Mouse (Mus musculus) heart, embryonic 11.5 days (tissue): Measurements from ENCODE around the gene Nop58. TPM values are rescaled to one million over a fixed set of nuclear protein-coding genes. Genes with fewer than 3 reads are reported as not detected.
"Not testable (repeated sequence)": the region's sequence is repeated elsewhere in the genome, so short reads cannot be mapped to it uniquely, and the experiment has no call there.

ENCODE experiments used
- ATAC-seq: fragments of 200-750 bp; cut with Nextera tagmentation; replicated peaks from 2 replicates; pipeline ENCODE4 v1.8.0; 2017; ENCODE audit warnings: moderate library complexity; ENCODE audit not compliant: insufficient number of reproducible peaks, low FRiP score, low TSS enrichment
- H3K27ac ChIP-seq: fragments of 300-500 bp; sonication (generic); 2 replicates; pipeline ENCODE4 v1.5.1; 2014; ENCODE audit warnings: mild to moderate bottlenecking, low read depth, low read length
- H3K27me3 ChIP-seq: fragments of 300-500 bp; sonication (generic); 2 replicates; pipeline ENCODE4 v1.6.1; 2014; ENCODE audit warnings: mild to moderate bottlenecking, low read length, mixed read lengths; ENCODE audit not compliant: control insufficient read depth, insufficient read depth
- H3K36me3 ChIP-seq: fragments of 300-500 bp; sonication (generic); 2 replicates; pipeline ENCODE4 v1.6.1; 2014; ENCODE audit warnings: mild to moderate bottlenecking, low read length, moderate library complexity, mixed read lengths; ENCODE audit not compliant: control insufficient read depth, insufficient read depth
- H3K4me1 ChIP-seq: fragments of 300-500 bp; sonication (generic); 2 replicates; pipeline ENCODE4 v1.6.1; 2014; ENCODE audit warnings: low read length; ENCODE audit not compliant: control insufficient read depth, insufficient read depth
- H3K4me2 ChIP-seq: fragments of 300-500 bp; sonication (generic); 2 replicates; pipeline ENCODE4 v1.6.1; 2014; ENCODE audit warnings: mild to moderate bottlenecking, moderate library complexity
- H3K4me3 ChIP-seq: fragments of 300-500 bp; sonication (generic); 2 replicates; pipeline ENCODE4 v1.5.1; 2014; ENCODE audit warnings: low read depth, low read length
- H3K9ac ChIP-seq: fragments of 300-500 bp; sonication (generic); 2 replicates; pipeline ENCODE4 v1.6.1; 2014; ENCODE audit warnings: mild to moderate bottlenecking, low read depth, low read length, moderate library complexity
- H3K9me3 ChIP-seq: fragments of 300-500 bp; sonication (generic); replicated peaks from 2 replicates; pipeline ENCODE4 v1.6.1; 2016; ENCODE audit warnings: low read length; ENCODE audit not compliant: control insufficient read depth
- WGBS: fragments of 180-500 bp; shearing (Covaris S2); extraction: QIAGEN DNeasy Blood & Tissue Kit; methylation state at CpG from one replicate; pipeline ENCODE4 v1.1.7; 2014; ENCODE audit not compliant: insufficient replicate concordance; 5-methylcytosine and 5-hydroxymethylcytosine counted together
- polyA plus RNA-seq: library from polyadenylated mRNA; unstranded; fragments of >200 nt; fragmentation: Nextera tagmentation; extraction: Ambion mirVana; gene quantifications from 2 replicates; pipeline ENCODE4 v1.2.1, GENCODE M21; 2014

The Nop58 gene
- polyA plus RNA-seq, result 184 and 190 TPM in 2 replicates

DNA sequence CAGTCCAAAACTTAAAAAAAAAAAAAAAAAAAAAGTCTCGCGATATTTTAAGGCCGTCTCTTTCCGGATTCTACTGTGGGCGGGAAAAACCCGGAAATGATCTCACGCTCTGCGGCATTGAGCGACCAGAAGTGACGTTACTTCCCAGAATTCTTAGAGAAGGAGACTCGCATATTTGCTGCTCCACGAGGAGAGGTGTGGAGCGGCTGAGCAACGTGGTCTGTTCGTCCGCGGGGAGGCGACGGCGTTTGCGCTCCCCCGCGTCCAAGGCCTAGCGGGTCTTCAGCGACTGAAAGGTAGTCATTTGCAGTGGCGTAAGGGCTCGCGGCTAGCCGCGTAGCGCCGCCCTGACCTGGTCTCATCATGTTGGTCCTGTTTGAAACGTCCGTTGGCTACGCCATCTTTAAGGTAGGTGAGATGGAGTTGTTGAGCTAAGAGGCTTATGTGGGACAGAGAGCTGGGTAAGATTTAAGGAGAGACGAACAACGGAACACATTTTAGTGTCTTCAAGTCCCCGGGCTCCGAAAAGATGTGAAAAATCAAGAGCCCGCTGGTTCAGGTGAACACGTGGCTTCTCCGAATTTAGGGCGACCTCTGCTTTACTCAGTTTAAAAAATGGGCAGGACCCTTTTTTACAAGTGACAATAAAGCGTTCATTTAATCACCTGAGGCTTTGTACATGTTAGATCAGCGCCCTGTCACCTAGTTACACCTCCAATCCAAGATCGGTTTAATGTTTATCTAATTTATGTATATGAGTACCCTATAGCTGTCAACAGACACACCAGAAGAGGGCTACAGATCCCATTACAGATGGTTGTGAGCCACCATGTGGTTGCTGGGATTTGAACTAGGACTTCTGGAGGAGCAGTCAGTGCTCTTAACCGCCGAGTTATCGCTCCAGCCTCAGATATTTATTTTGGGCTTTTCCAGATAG lies at the start of gene Nop58:
Nop58 (plus strand) TSS at position 153 of the 937 bp plus-strand sequence.
- H3K27ac ChIP-seq, result peak within 1 kb of the TSS; percentile 91
- ATAC-seq, result peak; percentile 91
- H3K9me3 ChIP-seq, result no peaks in the 10 kb centered on the region
- no peaks in the 10 kb centered on the region for H3K36me3 ChIP-seq
- peak within 1 kb of the TSS; percentile 92 for H3K4me2 ChIP-seq
- H3K4me1 ChIP-seq, result peaks cover 3% of the 10 kb centered on the region
- H3K4me3 ChIP-seq, result peak within 1 kb of the TSS; percentile 71
- peak within 1 kb of the TSS; percentile 93 for H3K9ac ChIP-seq
- WGBS, result under 1% methylated on average over 49 of the region's 49 CpGs
- no peaks in the 10 kb centered on the region for H3K27me3 ChIP-seq

DNA sequence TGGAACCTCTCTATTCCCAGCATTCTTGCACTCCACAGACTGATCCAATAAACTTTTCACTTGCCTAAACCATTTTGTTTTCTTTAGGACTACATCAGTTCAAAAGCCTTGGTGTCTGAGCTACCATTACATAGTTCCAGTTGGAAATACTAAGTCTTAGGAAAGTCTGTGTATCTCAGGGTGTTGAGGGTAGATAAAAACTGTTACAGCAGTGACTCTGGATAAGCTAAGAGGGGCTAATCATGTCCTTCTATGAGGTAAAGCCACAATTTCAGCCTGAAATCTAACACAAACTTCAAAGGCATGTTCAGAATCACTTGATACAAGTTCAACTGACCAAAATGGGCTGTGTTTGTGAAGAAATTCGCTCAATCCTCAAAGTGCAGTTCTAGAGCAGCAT lies 48.4 kb upstream of the Nop58 start:
- Histone ChIP-seq H3K36me3 (0 out of 2 replicates have a peak, but pooled peaks cover 4% of the 10 kb centered on the region), H3K9ac (no peak overlapping the region), H3K4me3 (no peak overlapping the region), H3K4me2 (no peak overlapping the region), H3K4me1 (peaks cover 5% of the 10 kb centered on the region; the same call in 1 of the 2 replicates), H3K27ac (no peak overlapping the region), H3K9me3 (no peaks in the 10 kb centered on the region), H3K27me3 (no peaks in the 10 kb centered on the region)
- no peak for ATAC-seq
- WGBS, result 68% methylated on average over 1 of the region's 1 CpGs

DNA sequence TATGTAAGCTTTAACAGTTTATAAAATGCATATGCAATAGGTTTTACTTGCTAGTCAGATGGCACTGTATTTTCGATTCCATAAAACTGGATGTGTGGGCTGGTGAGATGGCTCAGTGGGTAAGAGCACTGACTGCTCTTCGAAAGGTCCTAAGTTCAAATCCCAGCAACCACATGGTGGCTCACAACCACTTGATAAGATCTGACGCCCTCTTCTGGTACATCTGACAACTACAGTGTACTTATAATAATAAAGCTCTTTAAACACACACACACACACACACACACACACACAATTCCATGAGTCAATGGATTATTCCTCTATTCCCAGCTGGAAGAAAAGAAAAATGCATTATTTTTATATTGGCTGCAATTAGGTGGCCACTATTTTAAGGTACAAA lies 46.4 kb upstream of the Nop58 start:
- Histone ChIP-seq H3K4me1 (no peaks in the 10 kb centered on the region), H3K27ac (no peak overlapping the region), H3K9me3 (no peaks in the 10 kb centered on the region), H3K4me3 (no peak overlapping the region), H3K36me3 (0 out of 2 replicates have a peak, but pooled peaks cover 4% of the 10 kb centered on the region), H3K4me2 (no peak overlapping the region), H3K9ac (no peak overlapping the region), H3K27me3 (no peaks in the 10 kb centered on the region)
- ATAC-seq, result no peak
- WGBS, result 81% methylated on average over 3 of the region's 3 CpGs

DNA sequence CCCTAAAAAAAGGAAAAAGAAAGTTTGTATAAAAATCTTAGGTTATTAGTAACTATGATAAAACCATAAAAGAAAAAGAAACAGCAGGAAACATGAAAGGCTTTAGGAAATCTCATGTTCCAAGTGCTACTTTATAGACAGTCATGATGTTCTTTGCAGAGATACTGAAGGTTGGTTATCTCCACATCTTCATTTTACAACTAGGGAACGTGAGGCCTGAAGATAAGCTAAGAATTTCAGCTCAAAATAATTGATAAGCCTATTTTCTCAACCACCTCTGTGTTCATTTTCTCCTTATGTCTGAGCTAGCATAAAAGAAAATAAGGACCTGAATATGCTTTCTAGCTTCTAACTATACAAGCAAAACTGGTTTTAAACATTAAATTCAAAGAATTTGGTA lies 42.3 kb upstream of the Nop58 start:
- Histone ChIP-seq H3K9ac (no peak overlapping the region), H3K36me3 (peaks cover 7% of the 10 kb centered on the region; the same call in 1 of the 2 replicates), H3K27ac (no peak overlapping the region), H3K4me1 (no peaks in the 10 kb centered on the region), H3K27me3 (no peaks in the 10 kb centered on the region), H3K4me2 (no peak overlapping the region), H3K4me3 (no peak overlapping the region), H3K9me3 (no peaks in the 10 kb centered on the region)
- WGBS, result 48% methylated on average over 1 of the region's 1 CpGs
- no peak for ATAC-seq

DNA sequence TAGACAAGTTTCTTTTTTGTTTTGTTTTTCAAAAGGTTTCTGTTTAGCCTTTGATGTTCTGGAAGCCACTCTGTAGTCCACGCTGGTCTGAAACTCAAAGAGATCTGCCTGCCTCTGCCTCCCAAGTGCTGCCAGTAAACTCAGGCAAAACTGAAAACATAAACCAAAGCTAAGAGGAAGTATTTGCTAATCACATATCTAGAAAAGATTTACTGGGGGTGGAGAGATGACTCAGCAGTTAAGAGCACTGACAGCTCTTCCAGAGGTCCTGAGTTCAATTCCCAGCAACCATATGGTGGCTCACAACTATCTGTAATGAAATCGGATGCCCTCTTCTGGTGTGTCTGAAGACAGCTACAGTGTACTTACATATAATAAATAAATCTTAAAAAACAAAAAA lies 38.3 kb upstream of the Nop58 start:
- H3K4me1 ChIP-seq, H3K27me3 ChIP-seq, H3K27ac ChIP-seq, H3K9me3 ChIP-seq, H3K9ac ChIP-seq, ATAC-seq, H3K4me3 ChIP-seq, H3K36me3 ChIP-seq, H3K4me2 ChIP-seq: not testable (repeated sequence)
- WGBS, result 89% methylated on average over 2 of the region's 2 CpGs

DNA sequence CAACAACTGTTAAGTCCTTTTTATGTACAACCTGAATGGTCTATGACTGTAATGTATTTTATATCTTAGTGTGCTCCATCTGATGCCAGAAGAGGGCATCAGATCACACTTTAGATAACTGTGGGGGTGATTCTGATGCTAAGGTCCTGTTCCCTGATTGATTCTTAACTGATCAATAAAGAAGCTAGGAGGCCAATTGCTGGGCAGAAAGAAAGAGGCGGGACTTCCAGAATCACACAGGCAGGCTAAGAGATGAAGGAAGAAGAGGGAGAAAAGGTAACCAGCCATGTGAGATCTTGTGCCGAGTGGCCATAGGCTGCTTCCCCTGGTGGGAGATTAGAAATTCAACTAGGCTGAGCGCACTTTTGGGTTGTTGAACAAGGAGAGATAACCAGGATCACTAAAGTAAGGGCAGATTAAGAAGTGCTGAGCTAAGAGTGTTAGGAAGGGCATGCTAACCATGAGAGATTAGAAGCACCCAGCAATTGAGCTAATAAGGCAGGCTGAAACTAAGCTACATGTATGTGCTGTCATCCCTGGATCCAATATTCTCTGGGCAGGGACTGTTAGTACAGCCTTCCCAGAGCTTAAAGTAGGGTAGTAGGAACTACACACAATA lies 33.5 kb upstream of the Nop58 start:
- Histone ChIP-seq H3K4me1 (no peaks in the 10 kb centered on the region), H3K27ac (no peak overlapping the region), H3K27me3 (no peaks in the 10 kb centered on the region), H3K9ac (no peak overlapping the region), H3K9me3 (no peaks in the 10 kb centered on the region), H3K36me3 (peaks cover 7% of the 10 kb centered on the region; the same call in 1 of the 2 replicates), H3K4me2 (no peak overlapping the region), H3K4me3 (no peak overlapping the region)
- no peak for ATAC-seq
- 90% methylated on average over 3 of the region's 3 CpGs for WGBS

DNA sequence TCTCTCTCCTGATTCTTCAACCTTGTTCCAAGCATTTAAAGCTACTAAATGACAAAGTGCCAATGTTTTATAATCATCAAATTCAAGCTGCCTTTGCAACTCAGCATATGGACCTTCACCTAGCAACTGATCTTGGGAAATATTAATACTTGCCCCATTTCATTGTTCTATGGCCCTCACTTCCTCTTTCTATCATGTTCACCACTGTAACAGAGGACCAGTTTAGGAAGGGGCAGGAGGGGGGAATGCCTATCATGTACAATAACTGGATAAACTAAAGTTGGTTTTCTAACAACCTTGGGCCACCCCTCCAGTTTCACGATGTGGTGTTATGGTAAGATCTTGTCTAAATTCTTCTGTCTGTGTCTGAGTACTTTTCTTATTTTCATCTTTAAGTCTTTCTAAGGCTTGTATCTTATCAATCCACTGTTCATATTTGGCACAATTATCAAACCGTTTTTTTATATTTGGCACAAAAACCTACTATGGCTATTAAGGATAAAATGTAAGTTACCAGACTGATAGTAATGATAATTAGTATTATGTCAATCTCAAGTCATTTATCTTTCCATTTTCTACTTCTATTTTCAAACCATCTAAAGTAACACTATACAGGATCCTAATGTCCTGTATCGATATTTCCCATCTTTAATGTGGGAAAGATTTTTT lies 31.4 kb upstream of the Nop58 start:
- no peak overlapping the region for H3K4me3 ChIP-seq
- H3K27me3 ChIP-seq, result no peaks in the 10 kb centered on the region
- H3K9ac ChIP-seq, result no peak overlapping the region
- ATAC-seq, result no peak
- H3K4me1 ChIP-seq, result no peaks in the 10 kb centered on the region
- no peak overlapping the region for H3K27ac ChIP-seq
- 89% methylated on average over 3 of the region's 3 CpGs for WGBS
- H3K4me2 ChIP-seq, result no peak overlapping the region
- H3K9me3 ChIP-seq, result no peaks in the 10 kb centered on the region
- peaks cover 7% of the 10 kb centered on the region; the same call in 1 of the 2 replicates for H3K36me3 ChIP-seq
